Mouse (Mus musculus) Patski (cell line): ENCODE measurements around the gene Ccdc120. TPM values are rescaled to one million over a fixed set of nuclear protein-coding genes. Genes with fewer than 3 reads are reported as not detected.
A peak's percentile ranks its signal among the peaks of the same experiment; 100 is the strongest.
"Not testable (repeated sequence)": the region's sequence is repeated elsewhere in the genome, so short reads cannot be mapped to it uniquely, and the experiment has no call there.

ENCODE experiments used
- ATAC-seq: fragments of 100-300 bp; one replicate; pipeline ENCODE4 v1.8.0; 2021
- CTCF ChIA-PET: fragments of 350-600 bp; sonication (Branson Sonifier 250); formaldehyde crosslinking; loops from one replicate; lab custom pipeline; 2022; ENCODE audit warnings: inconsistent platforms; lab: Charles Lee
- POLR2A ChIA-PET: fragments of 350-600 bp; sonication (Branson Sonifier 250); formaldehyde crosslinking; loops from one replicate; lab custom pipeline; 2022; ENCODE audit warnings: antibody characterized with exemption, inconsistent platforms; lab: Charles Lee
- DNase-seq: peaks from one replicate; pipeline ENCODE4 v3.0.0-alpha.2; 2011; ENCODE audit warnings: low read depth, low spot score
- H3K27me3 ChIP-seq: fragments of 371-371 bp; one replicate; pipeline ENCODE4 v1.5.1; 2021
- CTCF ChIP-seq: fragments of 100-300 bp; IDR thresholded peaks from one replicate; pipeline ENCODE4 v1.5.1; 2021
- in situ Hi-C: fragments of 300-500 bp; cut with MboI; formaldehyde crosslinking; loops from 3 replicates; pipeline ENCODE4 v1.11.1; 2018; ENCODE audit warnings: low pct_unique_long_range_greater_than_20kb, mixed read lengths
- polyA plus RNA-seq: library from polyadenylated mRNA; unstranded; gene quantifications from one replicate; pipeline ENCODE4 v1.2.3, GENCODE M21; 2021

Gene Ccdc120
- polyA plus RNA-seq, 1 experiment from 2014 or later, result 19.6 TPM

GRCm38 (mm10) chrX:7728922-7729265 is 21.8 kb downstream of the Ccdc120 start:
- no peak for ATAC-seq
- POLR2A ChIA-PET, result no interaction called here
- TF ChIP-seq CTCF, result no peak
- CTCF ChIA-PET, result interaction anchor here (1.2 kb wide), 1 partner anchor 65 kb away, joined by 3 read pairs; no protein-coding TSS in a partner anchor
- H3K27me3 ChIP-seq, result peaks cover 3% of the 10 kb centered on the region
- no peak for DNase-seq
- in situ Hi-C loops, result no loop called here

GRCm38 (mm10) chrX:7728215-7728921 is 22.3 kb downstream of the Ccdc120 start, which contains the start of gene Praf2:
TSS of gene Praf2 (plus strand) at chrX:7728439.
- DNase-seq (peak; percentile 53), ATAC-seq (peak; percentile 81)
- H3K27me3 ChIP-seq, result peaks cover 3% of the 10 kb centered on the region
- no peak for TF ChIP-seq CTCF
- in situ Hi-C loops, result no loop called here
- ChIA-PET CTCF (interaction anchor here (1.2 kb wide), 1 partner anchor 65 kb away, joined by 3 read pairs; no protein-coding TSS in a partner anchor), POLR2A (no interaction called here)

GRCm38 (mm10) chrX:7727176-7727575 is 23.5 kb downstream of the Ccdc120 start:
- ChIA-PET CTCF (no interaction called here), POLR2A (no interaction called here)
- no peak for TF ChIP-seq CTCF
- in situ Hi-C loops, result no loop called here
- ATAC-seq (no peak), DNase-seq (no peak)
- H3K27me3 ChIP-seq, result peaks cover 3% of the 10 kb centered on the region

GRCm38 (mm10) chrX:7725841-7726240 is 24.9 kb downstream of the Ccdc120 start:
- in situ Hi-C loops, result no loop called here
- peaks cover 3% of the 10 kb centered on the region for H3K27me3 ChIP-seq
- ChIA-PET POLR2A (no interaction called here), CTCF (interaction anchor here (1.5 kb wide), 1 partner anchor 13 kb away, joined by 4 read pairs; no protein-coding TSS in a partner anchor)
- no peak for TF ChIP-seq CTCF
- no peak for ATAC-seq
- DNase-seq, result no peak

- in situ Hi-C loops, result no loop called here
- CTCF ChIA-PET, result no interaction called here
- DNase-seq (no peak), ATAC-seq (no peak)
- TF ChIP-seq CTCF, result no peak
- peaks cover 3% of the 10 kb centered on the region for H3K27me3 ChIP-seq
- POLR2A ChIA-PET, result no interaction called here
Measured at GRCm38 (mm10) chrX:7724135-7724534, 26.6 kb downstream of the Ccdc120 start.

- in situ Hi-C loops, result no loop called here
- ATAC-seq (no peak), DNase-seq (no peak)
- ChIA-PET POLR2A (no interaction called here), CTCF (no interaction called here)
- no peak for TF ChIP-seq CTCF
- peaks cover 5% of the 10 kb centered on the region for H3K27me3 ChIP-seq
Measured at GRCm38 (mm10) chrX:7722691-7723090, 28.0 kb downstream of the Ccdc120 start.

- ChIA-PET CTCF (no interaction called here), POLR2A (no interaction called here)
- in situ Hi-C loops, result no loop called here
- peak; percentile 5 for ATAC-seq
- peaks cover 5% of the 10 kb centered on the region for H3K27me3 ChIP-seq
- TF ChIP-seq CTCF, result no peak
- no peak for DNase-seq
Measured at GRCm38 (mm10) chrX:7722282-7722611, 28.5 kb downstream of the Ccdc120 start.

GRCm38 (mm10) chrX:7721514-7722281 is 29.0 kb downstream of the Ccdc120 start, which contains the start of gene Gm45208:
TSS of gene Gm45208 (plus strand) at chrX:7722245.
- POLR2A ChIA-PET, result interaction anchor here (0.5 kb wide), 1 partner anchor 66 kb away, joined by 3 read pairs; no protein-coding TSS in a partner anchor
- in situ Hi-C loops, result no loop called here
- DNase-seq (peak; percentile 38), ATAC-seq (peak; percentile 84)
- peaks cover 5% of the 10 kb centered on the region for H3K27me3 ChIP-seq
- CTCF ChIA-PET, result no interaction called here
- no peak for TF ChIP-seq CTCF

- H3K27me3 ChIP-seq, ATAC-seq, POLR2A ChIA-PET, in situ Hi-C loops, DNase-seq: not testable (repeated sequence)
- CTCF ChIA-PET, result interaction anchor here (1.8 kb wide), 1 partner anchor 46 kb away, joined by 3 read pairs; no protein-coding TSS in a partner anchor
Measured at GRCm38 (mm10) chrX:7716058-7716457, 34.6 kb downstream of the Ccdc120 start.

GRCm38 (mm10) chrX:7714135-7714899 is 36.4 kb downstream of the Ccdc120 start, which contains the start of gene Wdr45:
TSS of gene Wdr45 (plus strand) at chrX:7714333.
- CTCF ChIA-PET, in situ Hi-C loops, H3K27me3 ChIP-seq: not testable (repeated sequence)
- DNase-seq (peak; percentile 55), ATAC-seq (peak; percentile 95)
- POLR2A ChIA-PET, result interaction anchor here (0.7 kb wide), 1 partner anchor 32 kb away, joined by 3 read pairs; no protein-coding TSS in a partner anchor

- H3K27me3 ChIP-seq, ATAC-seq, POLR2A ChIA-PET, DNase-seq, CTCF ChIA-PET, in situ Hi-C loops: not testable (repeated sequence)
Measured at GRCm38 (mm10) chrX:7713764-7714134, 37.0 kb downstream of the Ccdc120 start.
